In genomic region chr11:110889354-110890151, GRCm38 (mm10) we compare ENCODE assay signal across 26 mouse cellular contexts.
"Had no signal": no experiment of that assay in that cellular context is flagged by ENCODE, and none has a peak within 500 bp of the region (broad histone marks: within the 10 kb centered on the region; RNA-seq: fewer than 3 reads in every experiment).

No protein-coding gene starts in this region.

- DNase-seq: gastrocnemius, adult 2 months; gastrocnemius, postnatal 10 days; gastrocnemius, postnatal 25 days; heart, adult 18-20 months; heart, postnatal 10 days; heart, postnatal 4 days; kidney, adult 18-20 months; kidney, adult 8-10 months; kidney, postnatal 10 days; kidney, postnatal 25 days; kidney, postnatal 4 days had no signal

- H3K36me3 ChIP-seq: heart, embryonic 10.5 days; heart, embryonic 12.5 days; hindbrain, embryonic 10.5 days; hindbrain, embryonic 12.5 days; intestine, embryonic 15.5 days; kidney, embryonic 15.5 days; limb, embryonic 13.5 days; limb, embryonic 15.5 days; liver, embryonic 12.5 days had no signal

- H3K4me3 ChIP-seq: gastrocnemius, adult 2 months; heart, embryonic 10.5 days; heart, embryonic 12.5 days; hindbrain, embryonic 10.5 days; hindbrain, embryonic 12.5 days; intestine, embryonic 15.5 days; kidney, embryonic 15.5 days; layer of hippocampus, adult 2 months; left cerebral cortex, adult 2 months; limb, embryonic 13.5 days; limb, embryonic 15.5 days; liver, embryonic 12.5 days had no signal

- H3K27ac ChIP-seq: gastrocnemius, adult 2 months; heart, embryonic 10.5 days; hindbrain, embryonic 10.5 days; hindbrain, embryonic 12.5 days; hindbrain, embryonic 14.5 days; intestine, embryonic 15.5 days; kidney, embryonic 15.5 days; layer of hippocampus, adult 2 months; left cerebral cortex, adult 2 months; limb, embryonic 13.5 days; limb, embryonic 15.5 days; liver, embryonic 12.5 days had no signal

- H3K4me2 ChIP-seq: heart, embryonic 12.5 days; hindbrain, embryonic 12.5 days; hindbrain, embryonic 14.5 days; intestine, embryonic 15.5 days; kidney, embryonic 15.5 days; limb, embryonic 13.5 days; limb, embryonic 15.5 days; liver, embryonic 12.5 days had no signal

- H3K27me3 ChIP-seq: heart, embryonic 12.5 days; hindbrain, embryonic 12.5 days; intestine, embryonic 15.5 days; kidney, embryonic 15.5 days; limb, embryonic 13.5 days; limb, embryonic 15.5 days; liver, embryonic 12.5 days had no signal

- ATAC-seq: hindbrain, embryonic 16.5 days; inflammation-experienced regulatory T-cells, adult 6 months; intestine, embryonic 15.5 days; intestine, postnatal 0 days; liver, embryonic 12.5 days had no signal

- H3K4me1 ChIP-seq: heart, embryonic 10.5 days; heart, embryonic 12.5 days; hindbrain, embryonic 10.5 days; hindbrain, embryonic 12.5 days; intestine, embryonic 15.5 days; kidney, embryonic 15.5 days; limb, embryonic 13.5 days; limb, embryonic 15.5 days; liver, embryonic 12.5 days had no signal

- H3K9ac ChIP-seq: heart, embryonic 12.5 days; hindbrain, embryonic 12.5 days; hindbrain, embryonic 14.5 days; intestine, embryonic 15.5 days; kidney, embryonic 15.5 days; limb, embryonic 13.5 days; limb, embryonic 15.5 days; liver, embryonic 12.5 days had no signal

- H3K9me3 ChIP-seq: heart, embryonic 10.5 days; heart, embryonic 12.5 days; hindbrain, embryonic 10.5 days; hindbrain, embryonic 12.5 days; intestine, embryonic 15.5 days; kidney, embryonic 15.5 days; limb, embryonic 13.5 days; limb, embryonic 15.5 days; liver, embryonic 12.5 days had no signal
